Mouse (Mus musculus): Measurements from ENCODE around the gene Prpf6. TPM values are rescaled to one million over a fixed set of nuclear protein-coding genes. Genes with fewer than 3 reads are reported as not detected.

Gene Prpf6
- polyA plus RNA-seq, 1 experiment: 27.7 TPM

- H3K4me1 ChIP-seq (ENCODE audit: control insufficient read depth, insufficient read depth, low read length): peaks cover 1% of the 10 kb centered on the region; the same call in 1 of the 2 replicates
- TF ChIP-seq POLR2A (IDR thresholded peaks at IDR 0.05; ENCODE audit: borderline replicate concordance, control insufficient read depth, low read depth, low read length): no peak
- TF ChIP-seq CTCF (IDR thresholded peaks at IDR 0.05; ENCODE audit: control insufficient read depth, insufficient read depth, low read length): no peak
- no peak overlapping the region for H3K27ac ChIP-seq (ENCODE audit: control insufficient read depth, insufficient read depth, low read depth, low read length, poor library complexity)
- peak overlapping the region; percentile 67 for H3K4me3 ChIP-seq (replicated peaks; ENCODE audit: control insufficient read depth, low read depth, low read length)
- WGBS: 29% methylated on average over 10 of the region's 10 CpGs
These were observed 10.1 kb downstream of the Prpf6 start for GRCm38 (mm10) chr2:181601751-181602145.

- Histone ChIP-seq H3K4me1 (ENCODE audit: control insufficient read depth, insufficient read depth, low read length) (peaks cover 1% of the 10 kb centered on the region; the same call in 1 of the 2 replicates), H3K27ac (ENCODE audit: control insufficient read depth, insufficient read depth, low read depth, low read length, poor library complexity) (no peak overlapping the region), H3K4me3 (replicated peaks; ENCODE audit: control insufficient read depth, low read depth, low read length) (no peak overlapping the region)
- 74% methylated on average over 4 of the region's 4 CpGs for WGBS
- TF ChIP-seq CTCF (IDR thresholded peaks at IDR 0.05; ENCODE audit: control insufficient read depth, insufficient read depth, low read length): no peak
- no peak for TF ChIP-seq POLR2A (IDR thresholded peaks at IDR 0.05; ENCODE audit: borderline replicate concordance, control insufficient read depth, low read depth, low read length)
These were observed 10.7 kb downstream of the Prpf6 start for GRCm38 (mm10) chr2:181602367-181602766.

GRCm38 (mm10) chr2:181618761-181619495 is 27.3 kb downstream of the Prpf6 start:
- TF ChIP-seq POLR2A (IDR thresholded peaks at IDR 0.05; ENCODE audit: borderline replicate concordance, control insufficient read depth, low read depth, low read length) (no peak), CTCF (IDR thresholded peaks at IDR 0.05; ENCODE audit: control insufficient read depth, insufficient read depth, low read length) (no peak)
- Histone ChIP-seq H3K4me3 (replicated peaks; ENCODE audit: control insufficient read depth, low read depth, low read length) (no peak overlapping the region), H3K4me1 (ENCODE audit: control insufficient read depth, insufficient read depth, low read length) (no peaks in the 10 kb centered on the region), H3K27ac (ENCODE audit: control insufficient read depth, insufficient read depth, low read depth, low read length, poor library complexity) (no peak overlapping the region)
- 80% methylated on average over 5 of the region's 5 CpGs for WGBS

GRCm38 (mm10) chr2:181623401-181623800 is 31.7 kb downstream of the Prpf6 start:
- Histone ChIP-seq H3K4me1 (ENCODE audit: control insufficient read depth, insufficient read depth, low read length) (no peaks in the 10 kb centered on the region), H3K4me3 (replicated peaks; ENCODE audit: control insufficient read depth, low read depth, low read length) (no peak overlapping the region)
- no peak for TF ChIP-seq POLR2A (IDR thresholded peaks at IDR 0.05; ENCODE audit: borderline replicate concordance, control insufficient read depth, low read depth, low read length)

GRCm38 (mm10) chr2:181628471-181628870 is 36.8 kb downstream of the Prpf6 start:
- Histone ChIP-seq H3K27ac (ENCODE audit: control insufficient read depth, insufficient read depth, low read depth, low read length, poor library complexity) (no peak overlapping the region), H3K4me3 (replicated peaks; ENCODE audit: control insufficient read depth, low read depth, low read length) (no peak overlapping the region), H3K4me1 (ENCODE audit: control insufficient read depth, insufficient read depth, low read length) (no peaks in the 10 kb centered on the region)
- TF ChIP-seq CTCF (IDR thresholded peaks at IDR 0.05; ENCODE audit: control insufficient read depth, insufficient read depth, low read length): no peak
- no peak for TF ChIP-seq POLR2A (IDR thresholded peaks at IDR 0.05; ENCODE audit: borderline replicate concordance, control insufficient read depth, low read depth, low read length)

More at GRCm38 (mm10) chr2:181623401-181623800, 31.7 kb downstream of the Prpf6 start:
- no peak overlapping the region for H3K27ac ChIP-seq (ENCODE audit: control insufficient read depth, insufficient read depth, low read depth, low read length, poor library complexity)

GRCm38 (mm10) chr2:181632624-181633023 is 41.0 kb downstream of the Prpf6 start:
- no peaks in the 10 kb centered on the region; the same call in 1 of the 2 replicates for H3K4me1 ChIP-seq (ENCODE audit: control insufficient read depth, insufficient read depth, low read length)
- no peak overlapping the region for H3K4me3 ChIP-seq (replicated peaks; ENCODE audit: control insufficient read depth, low read depth, low read length)
- TF ChIP-seq CTCF (IDR thresholded peaks at IDR 0.05; ENCODE audit: control insufficient read depth, insufficient read depth, low read length) (no peak), POLR2A (IDR thresholded peaks at IDR 0.05; ENCODE audit: borderline replicate concordance, control insufficient read depth, low read depth, low read length) (no peak)
- no peak overlapping the region for H3K27ac ChIP-seq (ENCODE audit: control insufficient read depth, insufficient read depth, low read depth, low read length, poor library complexity)
- 88% methylated on average over 6 of the region's 6 CpGs for WGBS

GRCm38 (mm10) chr2:181635865-181636264 is 44.2 kb downstream of the Prpf6 start:
- TF ChIP-seq POLR2A (IDR thresholded peaks at IDR 0.05; ENCODE audit: borderline replicate concordance, control insufficient read depth, low read depth, low read length): no peak
- no peak for TF ChIP-seq CTCF (IDR thresholded peaks at IDR 0.05; ENCODE audit: control insufficient read depth, insufficient read depth, low read length)
- 82% methylated on average over 3 of the region's 3 CpGs for WGBS
- H3K4me1 ChIP-seq (ENCODE audit: control insufficient read depth, insufficient read depth, low read length): no peaks in the 10 kb centered on the region; the same call in none of the 2 replicates

GRCm38 (mm10) chr2:181644361-181644760 is 52.7 kb downstream of the Prpf6 start:
- Histone ChIP-seq H3K4me3 (replicated peaks; ENCODE audit: control insufficient read depth, low read depth, low read length) (no peak overlapping the region), H3K27ac (ENCODE audit: control insufficient read depth, insufficient read depth, low read depth, low read length, poor library complexity) (no peak overlapping the region), H3K4me1 (ENCODE audit: control insufficient read depth, insufficient read depth, low read length) (no peaks in the 10 kb centered on the region; the same call in 1 of the 2 replicates)
- TF ChIP-seq CTCF (IDR thresholded peaks at IDR 0.05; ENCODE audit: control insufficient read depth, insufficient read depth, low read length) (peak; percentile 66), POLR2A (IDR thresholded peaks at IDR 0.05; ENCODE audit: borderline replicate concordance, control insufficient read depth, low read depth, low read length) (no peak)
- WGBS: 90% methylated on average over 2 of the region's 2 CpGs

More at GRCm38 (mm10) chr2:181635865-181636264, 44.2 kb downstream of the Prpf6 start:
- H3K4me3 ChIP-seq (replicated peaks; ENCODE audit: control insufficient read depth, low read depth, low read length): no peak overlapping the region
- no peak overlapping the region for H3K27ac ChIP-seq (ENCODE audit: control insufficient read depth, insufficient read depth, low read depth, low read length, poor library complexity)
